Mouse (Mus musculus) heart, postnatal 25 days (tissue): ENCODE measurements around the gene Cryba2. TPM values are rescaled to one million over a fixed set of nuclear protein-coding genes. Genes with fewer than 3 reads are reported as not detected.
A peak's percentile ranks its signal among the peaks of the same experiment; 100 is the strongest.

Source experiments
- DNase-seq: peaks from one replicate; pipeline ENCODE4 v3.0.0; 2022; ENCODE audit warnings: low spot score
- intact Hi-C: fragments of 180-260 bp; cut with DNase I; formaldehyde crosslinking; loops from one replicate; pipeline ENCODE4 v1.15.1; 2025
- microRNA-seq: library from miRNA; unstranded; fragments of <30 nt; microRNA quantifications from one replicate; pipeline ENCODE4 v1.2.0, GENCODE M21; 2022
- total RNA-seq, 2 experiments: library from RNA; stranded (reverse); gene quantifications; 2 replicates each; pipeline ENCODE4 v1.2.3; 2021

Cryba2 gene
- total RNA-seq, 2 experiments from 2014 or later: not detected

DNA sequence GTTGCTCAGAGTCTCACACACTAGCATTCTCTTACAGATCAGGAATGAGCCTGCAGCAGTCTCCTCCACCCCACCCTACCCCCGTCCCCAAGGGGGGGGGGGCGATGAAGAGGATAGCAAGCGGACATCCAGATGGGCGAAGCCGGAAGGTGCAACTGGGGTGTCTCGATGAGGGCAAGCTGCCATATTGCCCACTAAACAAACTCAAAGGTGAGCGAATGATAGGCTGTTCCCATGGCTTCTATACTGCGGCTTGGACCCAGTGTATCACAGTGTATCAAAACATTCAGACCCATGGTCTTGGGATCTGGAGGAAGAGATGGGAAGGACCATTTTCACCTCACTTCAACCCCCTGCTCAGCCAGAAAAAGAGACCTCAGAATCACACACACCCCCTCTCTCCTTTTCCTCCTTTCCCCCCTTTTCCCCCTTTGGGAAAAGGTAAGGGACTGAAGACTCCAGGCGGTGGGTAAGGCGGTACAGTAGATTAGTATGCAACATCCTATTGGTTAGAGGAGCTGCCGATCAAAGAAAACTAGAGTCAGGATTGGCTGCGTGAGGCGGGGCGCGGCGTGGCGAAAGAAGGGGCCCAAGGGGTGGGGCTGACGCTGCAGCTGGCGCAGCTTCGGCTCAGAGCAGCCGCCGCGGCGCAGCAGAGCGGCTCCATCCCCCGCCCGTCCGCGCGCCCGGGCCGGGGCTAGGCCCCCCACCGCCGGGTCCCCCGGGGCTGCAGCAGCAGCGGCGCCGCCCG lies 38.5 kb downstream of the Cryba2 start, which contains the start of gene Cdk5r2:
TSS of gene Cdk5r2 (plus strand) at position 629 of the 751 bp plus-strand sequence.
- intact Hi-C loops: no loop called here

DNA sequence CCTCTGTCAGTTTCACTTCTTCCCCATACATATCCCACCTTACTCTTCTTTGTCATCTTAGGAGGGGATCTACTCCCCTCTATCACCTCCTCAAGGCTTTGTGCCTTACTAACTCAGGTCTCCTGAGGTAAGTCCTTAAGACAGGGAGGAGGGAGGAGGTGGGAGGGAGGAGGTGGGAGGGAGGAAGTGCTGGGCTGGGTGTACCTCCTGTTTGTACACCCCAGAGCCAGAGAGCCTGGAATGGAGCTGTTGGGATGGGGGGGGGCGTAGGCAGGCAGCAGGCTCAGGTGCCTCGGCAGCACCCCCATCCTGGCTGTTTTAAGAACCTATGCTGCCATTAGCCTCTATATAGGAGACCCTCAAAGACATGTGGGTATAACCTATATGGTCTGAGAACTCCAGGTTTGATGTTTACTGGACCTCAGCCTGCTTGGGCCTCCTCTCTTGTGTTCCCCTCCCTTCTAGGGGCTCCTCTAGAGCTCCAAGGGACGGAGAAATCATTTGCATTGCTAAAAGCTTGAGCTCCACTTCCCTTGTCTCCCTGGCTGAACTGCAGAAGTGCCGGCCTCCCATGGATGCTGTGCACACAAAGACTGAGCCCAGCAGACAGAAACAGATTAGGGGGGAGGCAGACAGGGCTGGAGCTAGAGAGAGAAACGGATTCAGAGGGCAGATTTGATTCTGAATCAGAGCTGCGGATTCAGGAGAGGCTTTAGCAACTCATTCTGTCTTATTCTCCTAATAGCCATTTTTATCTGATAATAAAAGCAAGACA lies 41.8 kb downstream of the Cryba2 start:
- intact Hi-C loops: no loop called here
- DNase-seq: no peak

More for the DNA sequence above, 38.5 kb downstream of the Cryba2 start, which contains the start of gene Cdk5r2:
- peak; percentile 56 for DNase-seq

DNA sequence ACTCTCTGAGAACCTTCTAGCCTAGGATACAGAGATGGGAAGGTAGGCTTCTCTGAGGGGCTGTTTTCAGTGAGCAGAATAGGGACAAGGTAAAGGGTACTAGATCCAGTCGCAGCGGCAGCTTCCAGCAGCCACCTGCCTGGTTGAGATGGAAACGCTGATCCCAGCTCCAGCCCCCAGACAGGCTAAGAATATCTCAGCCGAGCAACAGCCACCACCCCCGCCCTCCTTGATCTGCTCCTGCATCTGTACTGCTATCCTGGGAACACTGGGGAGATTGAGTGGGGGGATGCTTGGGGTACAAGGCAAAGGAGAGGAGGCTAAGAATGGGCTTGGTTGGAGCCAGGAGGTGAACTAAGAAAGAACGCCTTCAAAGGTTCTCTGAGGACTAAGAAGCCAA lies 42.7 kb downstream of the Cryba2 start:
- intact Hi-C loops: no loop called here
- DNase-seq: no peak

DNA sequence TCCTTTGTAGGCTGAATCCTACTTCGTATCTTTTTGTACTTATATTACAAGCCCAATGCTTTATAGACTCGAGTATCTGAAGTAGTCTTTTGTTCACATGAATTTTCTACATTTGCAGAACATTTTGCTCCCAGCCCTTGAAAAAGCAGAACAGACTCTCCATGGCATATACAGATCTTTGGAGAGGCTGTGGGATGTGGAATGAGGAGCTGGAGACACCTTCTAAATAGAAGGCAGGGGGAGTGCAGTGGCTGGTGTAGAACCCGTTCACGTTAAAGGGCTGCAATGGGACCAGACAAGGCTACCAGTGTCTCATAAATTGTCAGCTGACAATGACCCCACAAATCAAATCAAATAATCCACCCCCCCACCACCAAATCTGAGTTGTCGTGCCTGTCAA lies 44.0 kb downstream of the Cryba2 start:
- intact Hi-C loops: no loop called here
- DNase-seq: no peak

DNA sequence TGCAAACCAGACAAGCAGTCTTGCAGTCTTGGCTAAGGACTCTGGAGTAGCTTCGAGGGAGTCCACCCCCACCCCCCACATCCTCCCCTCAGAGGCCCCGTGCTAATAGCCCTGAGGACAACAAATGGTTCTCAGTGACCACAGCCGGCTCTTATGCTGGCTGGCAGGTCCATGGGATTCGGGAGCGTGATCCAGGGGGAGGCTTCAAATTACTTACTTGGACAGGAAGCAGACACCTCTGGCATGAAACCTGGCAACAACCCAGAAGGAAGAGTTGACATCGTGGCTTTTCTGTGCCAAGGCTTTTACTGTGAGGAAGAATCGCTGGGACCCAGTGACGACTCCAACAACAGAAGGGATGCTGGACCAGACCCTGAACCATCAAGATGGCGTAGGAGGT lies 46.6 kb downstream of the Cryba2 start:
- intact Hi-C loops: no loop called here
- DNase-seq: no peak

DNA sequence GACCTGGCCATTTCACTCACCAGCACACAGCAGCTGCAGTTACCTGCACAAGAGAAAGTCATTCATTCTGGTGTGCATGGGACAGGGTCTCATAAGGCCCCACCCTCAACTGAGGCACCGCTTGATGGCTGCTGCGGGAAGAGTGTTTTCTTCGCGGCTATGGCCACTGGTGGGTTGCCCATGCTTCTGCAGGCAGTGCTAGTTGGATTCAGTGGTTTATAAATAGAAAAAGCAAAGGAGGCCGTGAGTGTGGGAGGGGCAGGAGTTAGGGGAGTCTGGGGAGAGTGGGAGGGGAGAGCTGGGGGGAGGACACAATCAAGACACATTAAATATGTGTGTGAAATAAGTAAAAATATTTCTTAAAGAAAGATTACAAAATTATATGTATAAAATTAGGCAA lies 49.9 kb downstream of the Cryba2 start:
- intact Hi-C loops: no loop called here
- DNase-seq: no peak

Small RNA genes within 50 kb of the gene (microRNA-seq; reads per million reads assigned to microRNA genes)
- gene Mir375: 15.8 reads per million, percentile 32 among the genes with 10 or more reads in this experiment

Other genes starting within 250 kb of the Cryba2 start
- gene Ttll4, start 231.4 kb downstream of the Cryba2 start, total RNA-seq: 10 to 100 TPM; 11.6 to 12.1 TPM
- gene Cyp27a1, start 179.6 kb downstream of the Cryba2 start, total RNA-seq: 10 to 100 TPM; 11.1 to 11.9 TPM
- gene Prkag3, start 143.9 kb downstream of the Cryba2 start, total RNA-seq: 1 to 10 TPM in 1 of 2 experiments, under 1 TPM in 1; 0.96 to 2.7 TPM
- under 1 TPM in 1 of 2 experiments, not detected in 1; 0.20 TPM for gene Wnt6, start 121.3 kb downstream of the Cryba2 start, total RNA-seq
- not detected for gene Wnt10a, start 101.6 kb downstream of the Cryba2 start, total RNA-seq
- not detected for gene Cdk5r2, start 38.2 kb downstream of the Cryba2 start, total RNA-seq
- gene Fev, start 7.7 kb downstream of the Cryba2 start, total RNA-seq: not detected
- not detected for gene Cfap65, start 42.5 kb upstream of the Cryba2 start, total RNA-seq
- under 1 TPM in 1 of 2 experiments, not detected in 1; 0.11 TPM for gene Ihh, start 58.5 kb upstream of the Cryba2 start, total RNA-seq
- 1 to 10 TPM; 3.9 to 4.0 TPM for gene Nhej1, start 232.1 kb upstream of the Cryba2 start, total RNA-seq
- 1 to 10 TPM in 1 of 2 experiments, under 1 TPM in 1; 0.86 to 1.1 TPM for gene Slc23a3, start 240.7 kb upstream of the Cryba2 start, total RNA-seq
- gene Cnppd1, start 249.6 kb upstream of the Cryba2 start, total RNA-seq: 10 to 100 TPM; 21.3 to 23.7 TPM
- 10 to 100 TPM; 19.5 to 23.5 TPM for gene Retreg2, start 249.6 kb upstream of the Cryba2 start, total RNA-seq